Mouse (Mus musculus) cerebral cortex, adult 2 months (tissue): Measurements from ENCODE around the gene Rims3.

ENCODE experiments used
- WGBS: fragments of 180-500 bp; shearing (Covaris S2); methylation state at CpG from one replicate; pipeline ENCODE4 v1.1.7; 2018; 5-methylcytosine and 5-hydroxymethylcytosine counted together

Rims3 gene

DNA sequence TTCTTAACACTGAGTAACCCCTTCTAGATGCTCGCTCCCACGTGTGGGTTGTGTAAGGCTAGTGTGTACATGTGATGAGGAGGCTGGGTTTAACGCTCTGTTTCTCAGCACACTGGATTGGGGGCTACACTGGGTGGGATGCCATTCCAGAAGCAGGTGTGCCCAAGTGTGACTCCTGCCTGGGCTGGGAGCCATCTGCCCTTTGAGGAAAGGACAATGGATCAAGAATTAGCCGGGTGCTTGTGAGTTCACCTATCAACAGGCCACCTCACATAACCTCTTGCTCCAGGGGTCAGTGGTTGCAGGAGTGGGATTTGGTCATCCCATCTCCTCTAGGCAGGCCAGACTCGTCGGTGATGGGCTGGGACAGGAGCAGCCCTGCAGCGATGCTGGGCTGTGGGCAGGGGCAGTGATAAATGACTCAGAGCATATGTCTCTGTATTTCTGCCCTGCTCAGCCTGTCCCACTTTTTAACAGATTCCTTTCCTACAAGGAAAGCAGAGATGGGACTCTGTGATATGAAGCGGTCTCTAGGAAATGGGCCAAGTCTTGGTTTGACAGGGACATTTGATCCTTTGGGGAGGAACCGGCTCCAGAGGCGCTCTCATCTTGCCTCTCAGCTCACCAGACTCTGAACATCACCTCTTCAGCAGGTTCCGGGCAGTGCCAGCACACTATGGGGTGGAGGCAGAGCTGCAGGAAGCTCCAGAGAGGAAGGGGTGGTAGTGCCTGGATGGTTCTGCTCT is 39.2 kb downstream of the Rims3 start:
- WGBS = 48% methylated on average over 11 of the region's 11 CpGs

DNA sequence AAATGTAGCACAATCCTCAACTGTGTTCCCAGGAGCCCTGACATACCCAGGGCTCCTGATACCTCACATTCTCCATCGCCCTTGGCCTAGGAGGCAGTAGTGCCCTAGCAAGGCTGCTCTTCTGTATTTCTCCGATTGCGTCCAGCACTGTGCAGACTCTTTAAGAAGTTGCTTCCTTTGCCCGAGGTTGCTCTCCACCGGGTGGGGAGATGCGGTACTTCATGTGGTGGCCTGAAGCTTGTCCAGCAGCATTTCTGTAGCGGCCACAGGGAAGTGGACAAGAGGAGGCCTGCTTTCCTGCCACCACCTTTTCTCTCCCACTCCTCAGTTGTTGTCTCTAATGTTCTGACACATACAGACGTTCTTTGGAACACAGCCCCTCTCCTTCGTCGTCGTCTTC is 40.0 kb downstream of the Rims3 start:
- WGBS = 69% methylated on average over 11 of the region's 11 CpGs

DNA sequence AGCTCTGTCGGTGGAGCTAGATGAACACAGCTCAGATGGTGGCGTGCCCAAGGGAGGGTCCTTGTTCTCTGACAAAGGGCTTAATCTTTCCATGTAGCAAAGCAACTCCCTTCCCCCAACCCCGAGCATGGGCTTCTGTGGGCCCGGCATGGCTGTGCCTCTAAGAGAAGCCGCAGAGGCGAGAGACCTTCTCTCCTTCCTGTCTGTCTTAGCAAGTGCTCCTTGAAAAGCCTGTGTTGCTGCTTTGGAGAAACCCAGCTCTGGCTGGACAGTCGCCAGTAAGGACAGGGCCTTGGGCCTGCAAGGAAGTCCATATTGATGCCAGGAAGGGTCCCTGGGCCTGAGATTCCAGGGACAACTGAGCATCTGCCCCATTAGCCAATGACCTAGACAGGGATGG is 40.6 kb downstream of the Rims3 start:
- whole genome bisulfite sequencing = 63% methylated on average over 7 of the region's 7 CpGs

- WGBS = 56% methylated on average over 7 of the region's 7 CpGs
These were observed 41.4 kb downstream of the Rims3 start for GRCm38 (mm10) chr4:120895810-120896584.

DNA sequence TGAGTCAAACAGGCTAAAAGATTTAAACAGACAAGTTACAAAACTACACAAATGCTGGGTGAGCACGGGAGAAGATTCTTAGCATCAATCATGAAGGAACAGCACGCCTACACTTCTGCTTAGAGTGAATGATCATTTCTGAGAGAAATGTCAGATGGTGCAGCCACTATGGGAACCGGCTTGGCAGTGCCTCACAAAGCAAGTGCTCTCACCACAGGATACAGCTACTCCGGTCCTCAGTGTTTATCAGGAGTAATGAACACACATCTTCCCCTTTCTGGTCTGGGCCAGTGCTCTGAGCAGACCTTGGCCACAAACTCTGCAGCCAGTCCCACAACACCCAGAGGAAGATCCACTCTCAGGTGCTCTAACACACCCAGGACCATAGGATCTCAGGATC is 49.9 kb downstream of the Rims3 start:
- WGBS = 54% methylated on average over 4 of the region's 4 CpGs

- 83% methylated on average over 5 of the region's 5 CpGs for WGBS
These were observed 51.0 kb downstream of the Rims3 start for GRCm38 (mm10) chr4:120905644-120906043.

DNA sequence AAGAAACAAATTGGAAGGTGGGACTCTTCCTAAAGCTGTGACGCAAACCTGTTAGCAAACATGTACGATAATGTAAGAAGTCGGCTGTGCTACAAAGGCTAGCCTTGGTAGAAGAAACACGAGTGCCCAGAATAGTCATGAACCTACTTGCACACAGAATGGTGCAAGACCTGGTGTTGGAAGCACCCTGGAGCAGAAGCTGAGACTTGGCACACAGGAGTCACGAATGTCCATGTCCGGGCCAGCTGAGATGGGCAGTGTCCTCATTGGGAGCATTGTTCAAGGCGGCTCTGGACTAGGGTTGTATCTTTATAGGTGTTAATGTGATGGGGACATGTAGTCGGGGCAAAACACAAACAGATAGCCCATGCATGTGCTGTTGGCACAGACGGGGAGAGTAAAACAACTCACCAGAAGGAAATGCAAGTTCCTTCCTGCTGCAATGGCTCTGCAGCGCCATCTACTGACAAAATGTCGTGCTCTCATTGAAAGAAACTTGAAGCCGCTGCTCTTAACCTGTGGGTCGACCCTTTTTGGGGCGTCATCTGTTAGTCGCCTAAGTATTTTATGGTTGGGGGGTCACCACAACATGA is 55.0 kb downstream of the Rims3 start:
- WGBS = 26% methylated on average over 15 of the region's 15 CpGs

- 67% methylated on average over 6 of the region's 6 CpGs for WGBS
These were observed 56.5 kb downstream of the Rims3 start for GRCm38 (mm10) chr4:120911086-120911485.

GRCm38 (mm10) chr4:120912866-120913265 is 58.2 kb downstream of the Rims3 start:
- WGBS = 72% methylated on average over 4 of the region's 4 CpGs

DNA sequence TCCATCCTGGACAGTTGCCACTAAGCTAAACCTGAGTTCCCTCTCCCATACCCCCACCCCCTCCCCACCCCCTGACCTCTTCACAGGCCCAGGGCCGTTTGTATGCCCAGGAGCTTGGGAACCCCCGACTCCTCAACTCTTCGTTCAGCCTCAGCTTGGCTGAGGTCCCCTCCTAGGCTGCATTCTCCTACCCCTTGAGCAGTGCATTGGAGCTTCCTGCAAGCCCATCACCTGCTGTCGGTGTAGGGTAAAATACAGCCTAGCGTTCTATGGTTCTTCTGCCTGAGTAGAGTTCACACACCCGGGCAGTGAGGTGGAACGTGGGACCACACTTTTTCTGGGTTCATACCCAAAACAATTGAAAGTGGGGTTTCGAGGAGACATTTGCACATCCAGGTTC is 58.8 kb downstream of the Rims3 start:
- WGBS = 70% methylated on average over 8 of the region's 8 CpGs

DNA sequence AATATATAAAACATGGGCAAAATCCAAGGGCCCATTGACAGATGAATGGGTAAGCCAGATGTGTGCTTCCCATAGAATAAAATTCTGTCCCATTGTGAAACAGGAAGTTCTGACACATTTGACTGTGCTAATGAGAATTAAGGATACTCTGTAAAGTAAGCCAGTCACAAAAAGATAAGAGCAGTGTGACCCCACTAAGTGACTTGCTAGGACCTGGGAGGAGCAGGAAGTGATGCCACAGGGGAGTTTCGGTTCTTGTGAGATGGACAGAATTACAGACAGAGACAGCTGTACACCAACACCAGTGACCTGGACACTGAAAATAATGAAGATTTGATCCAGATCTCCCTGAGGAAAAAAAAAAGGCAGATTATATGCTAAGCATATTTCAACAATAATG is 59.2 kb downstream of the Rims3 start:
- WGBS = 77% methylated on average over 1 of the region's 1 CpGs

DNA sequence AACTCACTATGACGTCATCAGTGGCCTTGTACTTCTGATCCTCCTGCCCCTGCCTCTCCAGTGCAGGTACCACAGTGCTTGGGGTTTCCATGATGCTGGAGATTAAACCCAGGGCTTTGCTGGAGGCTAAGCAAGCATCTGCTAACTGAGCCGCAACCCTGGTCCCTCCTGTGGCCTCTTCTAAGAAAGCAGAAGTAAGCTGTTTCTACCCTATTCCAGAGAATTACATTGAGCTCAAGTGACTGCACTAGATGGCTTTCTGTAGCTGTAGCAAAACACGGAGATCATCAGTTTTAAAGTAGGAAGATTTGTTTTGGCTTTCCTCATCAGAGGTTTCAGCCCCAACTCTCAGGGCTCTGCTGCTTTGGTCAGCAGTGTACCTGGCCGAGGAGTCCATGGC is 59.9 kb downstream of the Rims3 start:
- 75% methylated on average over 4 of the region's 4 CpGs for WGBS

DNA sequence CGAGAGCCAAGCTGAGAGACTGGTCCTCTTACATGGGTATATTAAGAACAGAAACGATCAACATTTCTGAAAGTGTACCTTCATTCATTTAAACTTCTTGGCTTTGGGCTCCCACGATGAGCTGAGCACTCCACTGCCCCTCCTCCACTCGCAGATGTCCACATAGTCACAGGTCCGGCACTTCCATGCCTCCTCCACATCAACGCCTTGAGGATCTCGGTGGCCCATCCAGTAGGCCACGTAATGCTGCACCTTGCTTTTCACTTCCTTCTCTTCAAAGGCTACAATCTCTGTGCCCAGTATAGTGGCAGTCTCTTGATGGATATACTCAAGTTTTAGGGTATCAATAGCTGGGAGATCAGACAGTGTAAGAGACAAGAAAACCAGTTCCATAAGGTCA is 66.8 kb downstream of the Rims3 start:
- WGBS = 95% methylated on average over 8 of the region's 8 CpGs

GRCm38 (mm10) chr4:120924554-120925299 is 70.1 kb downstream of the Rims3 start, which contains the start of gene Exo5:
Gene Exo5, minus strand, starts transcription at chr4:120925017.
- WGBS = 1% methylated on average over 33 of the region's 33 CpGs

GRCm38 (mm10) chr4:120925386-120925785 is 70.8 kb downstream of the Rims3 start:
- 16% methylated on average over 3 of the region's 3 CpGs for WGBS

DNA sequence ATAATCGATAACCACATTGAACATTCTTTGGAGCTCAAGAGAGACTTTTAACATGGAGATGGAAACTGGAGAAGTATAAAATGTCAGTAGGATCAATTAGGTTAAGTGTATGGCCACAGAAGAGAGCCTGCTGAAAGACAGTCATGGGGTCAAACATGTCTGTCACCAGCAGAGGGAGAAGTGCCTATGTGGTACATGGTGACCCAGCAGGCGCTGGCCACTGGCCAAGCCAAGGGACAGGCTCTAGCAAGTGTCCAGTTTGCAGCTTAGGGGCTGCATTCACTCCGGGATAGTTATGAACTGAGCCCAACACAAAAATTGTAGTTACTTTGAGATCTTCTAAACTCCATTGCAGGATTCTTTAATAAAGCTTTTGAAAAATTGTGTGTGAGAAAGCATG is 74.1 kb downstream of the Rims3 start:
- 84% methylated on average over 3 of the region's 3 CpGs for WGBS

- WGBS = 97% methylated on average over 18 of the region's 18 CpGs
These were observed 76.1 kb downstream of the Rims3 start for GRCm38 (mm10) chr4:120930736-120931135.

- 97% methylated on average over 3 of the region's 3 CpGs for WGBS
These were observed 80.4 kb downstream of the Rims3 start for GRCm38 (mm10) chr4:120935006-120935405.
